Mouse (Mus musculus): ENCODE measurements around the gene Zbtb16. TPM values are rescaled to one million over a fixed set of nuclear protein-coding genes. Genes with fewer than 3 reads are reported as not detected.

The Zbtb16 gene
- total RNA-seq (2021): 100 to 1,000 TPM; 102 to 134 TPM
- long read RNA-seq, experiment 1, partial matches to known transcripts: 0 of 12 reads
- long read RNA-seq, experiment 1, other reads (novel, unspliced or antisense): 12 of 12 reads
- long read RNA-seq, experiment 2, partial matches to known transcripts: 1 of 4 reads
- long read RNA-seq, experiment 2, other reads (novel, unspliced or antisense): 3 of 4 reads

DNA sequence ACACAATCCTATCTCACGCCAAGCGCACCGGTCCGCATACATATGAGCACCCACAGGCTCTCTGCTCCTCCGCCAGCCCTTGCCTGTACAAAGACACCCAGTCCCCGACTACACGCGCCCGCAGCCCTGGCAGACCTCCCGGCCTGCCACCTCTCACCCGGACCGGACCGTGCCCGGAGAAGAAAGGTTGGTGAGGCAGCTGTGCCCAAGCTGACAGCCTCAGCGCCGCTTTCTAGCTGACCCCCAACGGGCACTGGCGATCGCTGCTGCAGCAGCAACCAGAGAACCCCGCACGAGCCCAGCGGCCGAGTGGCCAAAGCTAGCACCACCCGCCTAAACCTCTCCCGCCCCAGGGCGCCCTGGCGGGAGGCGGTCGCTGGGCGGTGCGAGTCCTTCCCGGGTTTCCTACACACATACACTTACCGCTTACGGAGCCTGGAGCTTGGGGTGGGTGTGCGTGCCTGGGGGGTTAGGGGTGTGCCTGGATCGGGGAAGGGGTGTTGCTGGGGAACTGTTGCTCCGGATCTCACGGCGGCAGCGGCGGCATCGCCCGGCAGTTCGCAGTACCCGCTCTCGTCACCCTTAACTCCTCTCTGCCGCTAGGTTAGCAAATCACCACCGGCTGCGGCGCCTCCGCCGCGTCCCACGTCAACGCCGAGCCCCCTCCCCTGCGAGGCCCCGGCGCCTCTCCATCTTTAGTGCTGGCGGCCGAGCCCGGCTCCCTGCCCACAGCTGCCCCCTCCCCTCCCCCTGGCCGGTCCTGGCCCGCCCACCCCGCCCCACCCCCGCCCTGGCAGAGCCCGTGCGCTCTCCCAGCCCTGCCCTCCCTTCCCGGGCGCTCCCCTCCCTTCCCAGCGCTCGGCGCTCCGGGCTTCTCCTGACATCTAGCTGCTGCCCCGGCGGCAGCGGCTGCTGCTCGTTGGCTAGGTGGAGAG, at the start of gene Zbtb16:
Zbtb16 (minus strand) TSS at position 592 of the 935 bp plus-strand sequence.
- peak; percentile 95 for DNase-seq

DNA sequence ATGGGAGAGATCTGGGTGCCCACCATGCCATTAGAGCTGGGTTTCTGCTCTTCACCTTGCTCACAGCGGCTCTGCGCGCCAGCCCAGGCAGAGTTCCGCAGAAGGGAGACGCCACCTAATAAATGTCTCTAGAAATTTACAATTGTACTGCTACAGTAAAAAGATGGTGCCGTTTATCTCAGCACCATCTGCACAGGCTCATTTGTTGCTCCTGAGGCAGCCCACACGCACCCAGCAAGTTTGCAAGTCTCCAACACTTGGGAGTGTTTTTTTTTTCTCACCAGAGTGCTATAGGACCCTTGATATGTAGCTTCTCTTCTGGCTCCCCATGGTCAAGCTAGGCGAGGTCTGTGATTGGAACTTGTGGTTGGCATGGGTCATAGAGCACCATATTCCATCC, 36.9 kb upstream of the Zbtb16 start:
- no peak for DNase-seq

DNA sequence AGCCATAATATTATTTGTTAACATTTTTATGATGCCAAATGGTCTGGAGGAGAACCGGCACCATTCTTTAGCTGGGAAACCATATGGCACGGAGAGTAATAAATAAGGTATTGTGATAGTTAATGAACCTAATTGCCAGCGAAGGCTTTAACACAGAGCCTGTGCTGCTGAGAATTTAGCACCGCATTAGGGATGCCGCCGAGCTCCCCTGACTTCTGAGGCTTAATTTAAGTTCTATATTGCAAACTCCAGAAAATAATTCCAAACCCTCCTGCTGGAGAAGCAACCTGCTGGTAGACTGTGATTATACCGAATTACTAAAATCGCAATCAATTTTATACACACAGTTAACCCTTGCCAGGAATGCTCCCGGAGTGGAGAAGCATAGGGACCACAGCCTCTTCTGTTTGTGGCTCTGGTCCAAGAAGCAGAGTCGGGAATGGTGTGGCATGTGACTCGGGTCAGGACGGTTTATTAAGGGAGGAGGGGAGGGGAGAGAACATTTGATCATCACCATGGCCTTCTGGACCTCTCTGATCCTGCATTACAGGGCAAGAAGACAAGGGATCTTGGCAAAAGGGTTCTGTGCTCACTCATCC, 30.6 kb upstream of the Zbtb16 start:
- DNase-seq: no peak

DNA sequence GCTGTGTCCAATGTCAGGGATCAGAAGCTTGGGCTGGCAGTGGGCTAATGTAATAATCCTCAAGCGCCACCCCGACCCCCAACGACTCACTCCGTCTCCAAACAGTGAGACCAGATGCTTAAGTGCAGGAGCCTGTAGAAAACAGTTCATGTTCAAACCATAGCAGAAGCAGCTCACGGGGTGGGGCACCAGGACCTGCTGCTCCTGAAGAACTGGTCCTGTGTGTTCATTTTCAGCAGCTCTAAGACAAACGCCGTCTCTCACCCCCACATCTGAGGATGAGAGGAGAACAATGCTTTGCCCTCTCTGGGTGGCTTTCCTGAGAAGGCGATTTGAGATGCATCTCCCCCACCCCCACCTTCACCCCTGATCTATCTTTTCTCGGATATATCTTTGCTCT, 29.2 kb upstream of the Zbtb16 start:
- no peak for DNase-seq

DNA sequence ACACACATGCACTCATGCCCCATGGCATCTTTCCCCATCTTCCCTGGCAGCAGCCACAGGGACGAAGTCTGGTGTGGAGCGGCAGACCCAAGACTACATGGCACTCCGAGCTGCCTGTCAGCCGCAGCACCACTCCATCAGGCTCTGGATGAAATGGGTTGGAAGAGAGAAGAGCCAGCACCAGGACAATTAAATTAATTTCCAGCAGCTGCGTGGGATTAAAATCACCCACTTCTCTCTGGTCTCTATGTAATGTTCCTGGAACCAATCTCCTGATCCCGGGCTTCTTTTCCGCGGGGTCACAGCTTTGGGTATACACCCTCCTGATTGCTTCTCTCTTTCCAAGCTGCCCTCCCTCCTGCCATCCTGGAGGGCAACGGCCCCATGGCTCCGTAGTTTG, 25.5 kb upstream of the Zbtb16 start:
- DNase-seq: no peak

DNA sequence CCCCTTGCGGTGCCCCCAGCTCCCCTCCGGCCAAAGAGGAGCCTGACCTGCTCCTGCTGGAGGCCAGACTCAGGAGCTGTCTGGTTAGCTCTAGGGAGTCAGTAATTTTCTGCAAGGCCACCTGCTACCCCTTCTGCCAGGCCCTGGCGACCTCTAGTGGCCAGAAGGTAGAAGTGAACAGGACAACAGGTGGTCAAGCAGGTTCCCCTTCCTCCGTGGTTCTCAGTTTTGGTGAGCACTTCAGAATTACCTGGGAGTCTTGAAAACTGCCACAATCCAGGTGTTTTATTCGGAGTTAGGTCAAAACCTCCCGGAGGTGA, 24.5 kb upstream of the Zbtb16 start:
- DNase-seq: peak; percentile 70

DNA sequence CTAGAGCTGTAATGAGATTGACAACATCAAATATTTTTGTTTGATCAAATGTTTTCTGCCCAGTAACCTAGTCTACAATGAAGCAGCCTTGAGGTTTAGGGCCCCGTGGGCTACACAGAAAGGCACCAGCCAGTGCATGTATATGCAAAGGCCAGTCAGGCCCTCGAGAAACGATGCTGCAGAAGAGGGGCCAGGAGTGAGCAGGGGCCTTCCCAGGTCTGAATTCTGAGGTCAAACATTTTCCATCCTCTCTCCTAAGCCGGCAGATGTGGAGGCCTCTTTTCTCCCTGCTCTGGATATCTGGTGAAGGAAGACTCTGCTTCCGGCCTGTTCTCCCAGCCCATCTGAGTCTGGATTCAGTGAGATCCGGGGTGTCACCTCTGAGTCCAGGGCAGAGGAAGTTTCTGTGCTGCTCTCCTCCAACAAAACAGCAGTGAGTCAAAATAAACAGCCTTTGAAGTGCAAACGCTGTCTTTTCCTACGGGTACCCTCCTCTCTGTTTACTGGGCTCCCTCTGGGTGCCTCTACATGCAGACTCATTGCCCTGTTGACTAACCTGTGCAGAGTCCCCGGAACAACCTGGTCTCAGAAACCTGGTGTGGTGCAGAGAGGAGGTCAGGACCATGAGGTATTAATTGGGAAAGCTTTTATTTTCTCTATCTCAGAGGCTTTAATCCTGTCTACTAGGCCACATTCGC, 24.0 kb upstream of the Zbtb16 start:
- DNase-seq: no peak

DNA sequence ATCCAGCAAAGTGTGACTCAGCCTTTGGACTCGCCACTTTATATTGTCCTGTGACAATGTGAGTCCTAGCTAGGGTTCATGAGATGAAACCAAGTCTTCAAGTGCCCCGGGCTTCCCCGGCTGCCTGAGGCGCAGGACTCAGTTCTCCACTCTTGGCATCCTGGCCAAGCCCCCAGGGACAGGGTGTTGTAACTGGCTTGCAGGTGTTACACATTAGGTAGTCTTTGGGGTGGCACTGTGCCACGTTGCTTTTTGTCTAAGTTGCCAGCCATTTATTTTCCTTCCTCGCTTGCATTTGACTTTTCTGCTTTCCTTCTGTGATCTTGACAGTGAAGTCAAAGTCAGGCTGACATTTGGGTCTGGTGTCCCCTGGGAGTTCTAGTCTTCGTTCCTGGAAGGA, 21.9 kb upstream of the Zbtb16 start:
- DNase-seq: no peak

DNA sequence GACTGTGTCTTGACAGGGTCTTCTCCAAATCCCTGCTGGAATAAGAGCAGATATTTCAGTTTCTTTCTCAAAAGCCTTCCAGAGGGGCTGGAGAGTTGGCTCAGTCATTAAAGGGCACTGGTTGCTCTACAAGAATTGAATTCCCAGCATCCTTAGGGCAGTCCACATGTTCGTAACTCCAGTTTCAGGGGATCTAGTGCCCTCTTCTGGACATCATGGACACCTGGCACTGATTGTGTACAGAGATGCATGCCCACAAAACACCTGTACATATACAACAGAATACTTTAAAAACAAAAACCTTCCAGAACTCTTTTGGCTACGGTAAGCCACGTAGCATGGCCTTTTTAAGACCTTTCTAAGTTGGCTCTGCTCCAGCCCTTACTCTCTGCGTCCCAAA, 20.2 kb upstream of the Zbtb16 start:
- DNase-seq: no peak

DNA sequence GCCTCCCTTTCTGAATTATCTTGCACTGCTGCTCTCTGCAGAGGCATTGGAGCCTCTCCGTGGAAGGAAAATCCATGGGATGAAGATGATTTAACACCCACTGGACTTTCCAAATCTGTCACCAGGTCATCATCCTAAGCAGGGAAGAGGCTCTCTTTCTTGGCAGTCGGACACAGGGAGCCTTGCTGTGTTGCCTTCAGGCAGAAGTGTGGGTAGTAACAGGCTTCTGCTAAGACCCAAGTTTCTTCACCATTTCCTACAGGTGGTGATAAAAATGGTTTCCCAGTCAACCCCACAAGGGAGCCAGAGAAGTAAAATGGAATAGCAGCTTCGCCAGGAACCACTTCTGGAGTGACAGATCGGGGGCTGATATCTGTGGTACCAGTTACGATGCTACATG, 13.5 kb upstream of the Zbtb16 start:
- no peak for DNase-seq

DNA sequence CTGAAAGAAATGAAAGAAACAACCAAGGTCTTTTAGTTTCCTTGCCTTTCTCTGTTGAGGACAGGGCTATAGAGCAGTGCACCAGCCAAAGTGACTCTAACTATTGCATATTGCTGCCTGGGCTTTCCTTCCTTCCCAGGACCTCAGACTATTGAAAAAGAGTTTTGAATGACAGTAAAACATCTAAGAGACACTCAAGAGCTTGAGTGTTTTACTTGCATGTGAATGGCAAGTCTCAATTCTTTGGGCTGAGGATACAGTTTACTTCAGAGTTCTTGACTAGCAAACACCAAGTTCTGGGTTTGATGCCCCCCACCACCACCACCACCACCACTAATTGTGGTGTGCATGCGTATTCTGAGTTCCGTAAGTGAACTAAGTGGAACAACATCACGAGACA, 3.5 kb upstream of the Zbtb16 start:
- no peak for DNase-seq

DNA sequence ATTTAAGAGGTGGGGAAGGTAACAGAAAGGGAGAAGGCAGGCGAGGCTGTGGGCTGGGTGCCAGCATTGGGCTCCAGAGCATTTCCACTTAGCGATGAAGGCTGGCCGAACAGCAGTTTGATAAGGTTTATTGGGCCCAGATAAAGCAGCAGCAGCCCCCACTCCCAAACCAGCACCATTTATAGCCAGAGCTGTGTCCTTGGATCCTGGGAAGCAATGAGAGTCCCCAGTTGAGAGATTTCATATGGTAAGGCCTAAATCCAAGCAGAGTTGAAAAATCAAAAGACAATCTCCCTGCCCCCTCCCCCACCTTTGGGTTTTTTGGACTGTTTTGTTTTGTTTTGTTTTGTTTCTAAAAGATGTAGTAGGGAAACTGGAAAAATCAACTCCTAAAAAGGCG, 2.3 kb upstream of the Zbtb16 start:
- DNase-seq: no peak

DNA sequence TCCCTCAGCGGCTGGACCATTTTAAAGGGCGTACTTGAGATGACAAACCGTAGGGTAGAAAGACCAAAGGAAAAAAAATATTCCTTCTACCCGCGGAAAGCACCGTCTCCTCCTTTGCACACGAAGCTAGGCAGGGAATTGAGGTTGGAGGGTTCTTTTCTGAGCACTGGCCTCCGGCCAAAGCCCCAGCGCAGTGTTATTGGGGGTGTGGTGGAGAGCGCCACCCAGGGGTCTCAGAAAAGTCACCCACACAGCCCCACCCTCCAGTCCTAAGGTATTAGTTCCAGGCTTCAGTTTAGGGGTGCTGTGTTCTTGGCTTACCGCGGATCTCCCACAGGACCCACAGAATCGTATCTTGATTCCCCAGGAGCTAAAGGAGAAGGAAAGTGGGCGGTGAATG, 1.2 kb upstream of the Zbtb16 start:
- DNase-seq: peak; percentile 39

DNA sequence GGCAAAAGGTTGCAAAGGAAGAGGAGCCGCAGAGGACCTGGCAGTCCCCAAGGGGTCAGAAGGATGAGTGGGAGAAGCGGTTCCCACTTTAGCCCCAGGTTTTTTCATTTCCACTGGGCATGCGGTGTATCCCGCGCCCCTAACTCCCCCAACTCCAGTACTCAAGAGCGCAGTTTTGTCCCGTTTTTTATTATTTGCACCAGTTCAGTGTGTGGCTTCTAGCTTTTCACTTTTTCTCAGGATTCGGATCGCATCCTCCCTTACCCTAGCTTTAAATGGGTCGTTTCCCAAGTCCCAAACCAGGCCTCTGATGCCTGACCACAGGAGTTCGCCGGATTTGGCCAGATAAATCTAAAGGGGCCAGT, 526 bp upstream of the Zbtb16 start:
- no peak for DNase-seq

DNA sequence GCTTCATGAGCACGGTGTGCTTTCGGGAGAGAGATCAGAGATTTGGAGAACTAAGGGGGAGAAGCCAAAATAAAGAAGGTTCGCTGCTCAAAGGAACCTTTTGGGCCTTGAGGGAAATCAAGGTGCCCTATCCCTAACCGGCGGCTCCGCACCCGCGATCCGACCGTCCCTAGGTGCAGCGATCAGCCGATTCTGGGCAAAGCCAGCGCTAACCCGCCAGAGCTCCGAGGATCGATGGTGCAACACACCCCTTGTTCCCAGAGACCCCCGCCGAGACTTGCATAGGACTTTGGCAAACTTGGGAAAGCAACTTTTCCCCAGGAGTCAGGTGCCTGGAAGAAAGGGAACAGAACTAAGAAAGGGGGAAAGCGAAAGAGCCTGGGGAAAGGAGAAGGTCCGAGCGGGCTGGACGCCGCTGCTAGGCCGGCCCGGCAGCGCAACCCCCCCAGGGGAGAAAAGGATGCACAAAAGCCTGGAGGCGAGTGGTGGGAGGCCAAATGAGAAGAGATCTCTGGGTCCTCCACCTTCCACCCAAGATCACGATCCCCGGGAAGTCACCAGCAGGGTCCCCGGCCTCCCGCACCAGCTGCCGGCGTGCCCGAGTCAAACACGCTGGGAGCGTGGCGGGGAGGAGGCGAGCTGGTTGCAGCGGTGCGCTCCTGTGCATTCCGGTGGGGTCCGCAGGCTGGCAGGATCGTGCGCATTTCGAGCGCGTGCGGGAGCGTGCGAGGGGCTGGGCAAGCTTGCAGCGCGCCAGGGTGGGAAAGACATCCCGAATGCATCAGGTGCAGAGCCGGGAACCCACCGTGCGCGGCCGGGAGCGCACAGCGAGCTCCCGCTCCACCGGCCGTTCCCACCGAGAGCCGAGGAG, 1.2 kb downstream of the Zbtb16 start:
- peak; percentile 50 for DNase-seq

DNA sequence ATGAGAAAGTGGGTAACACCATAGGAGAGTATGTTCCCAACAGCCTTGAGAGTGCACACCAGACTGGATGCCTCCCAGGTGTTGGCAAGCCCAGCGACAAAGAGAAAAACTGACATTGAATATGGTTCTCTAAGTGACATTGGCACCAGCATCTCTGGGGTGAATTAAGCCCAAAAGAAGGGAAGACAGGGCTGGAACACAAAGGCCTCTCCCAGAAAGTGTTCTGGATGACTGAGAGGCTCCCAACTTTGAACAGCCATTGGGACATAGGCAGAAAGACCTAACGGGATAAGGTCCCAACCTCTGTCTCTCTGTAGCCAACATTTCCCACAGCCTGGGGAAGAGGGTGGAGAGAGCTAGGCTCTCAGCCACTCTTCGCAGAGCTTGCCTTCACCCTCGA, 2.0 kb downstream of the Zbtb16 start:
- DNase-seq: peak; percentile 48

DNA sequence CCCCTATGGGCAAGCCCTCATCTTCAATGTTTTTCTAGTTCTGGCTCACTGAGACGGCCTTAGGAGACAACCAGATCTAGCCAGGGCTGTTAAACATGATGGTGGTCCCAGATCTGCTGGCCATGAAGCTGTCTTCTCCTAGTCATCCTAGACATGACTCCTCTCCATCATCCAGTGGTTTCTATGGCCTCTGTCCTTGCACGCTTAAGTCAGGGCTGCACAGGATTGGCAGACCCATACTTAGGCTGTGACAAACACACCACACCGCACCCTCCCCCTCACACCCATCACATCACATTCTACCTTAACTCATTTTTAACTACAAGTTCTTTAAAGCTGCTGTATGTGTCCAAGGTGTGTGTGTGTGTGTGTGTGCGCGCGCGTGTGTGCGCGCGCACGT, 2.5 kb downstream of the Zbtb16 start:
- peak; percentile 8 for DNase-seq

DNA sequence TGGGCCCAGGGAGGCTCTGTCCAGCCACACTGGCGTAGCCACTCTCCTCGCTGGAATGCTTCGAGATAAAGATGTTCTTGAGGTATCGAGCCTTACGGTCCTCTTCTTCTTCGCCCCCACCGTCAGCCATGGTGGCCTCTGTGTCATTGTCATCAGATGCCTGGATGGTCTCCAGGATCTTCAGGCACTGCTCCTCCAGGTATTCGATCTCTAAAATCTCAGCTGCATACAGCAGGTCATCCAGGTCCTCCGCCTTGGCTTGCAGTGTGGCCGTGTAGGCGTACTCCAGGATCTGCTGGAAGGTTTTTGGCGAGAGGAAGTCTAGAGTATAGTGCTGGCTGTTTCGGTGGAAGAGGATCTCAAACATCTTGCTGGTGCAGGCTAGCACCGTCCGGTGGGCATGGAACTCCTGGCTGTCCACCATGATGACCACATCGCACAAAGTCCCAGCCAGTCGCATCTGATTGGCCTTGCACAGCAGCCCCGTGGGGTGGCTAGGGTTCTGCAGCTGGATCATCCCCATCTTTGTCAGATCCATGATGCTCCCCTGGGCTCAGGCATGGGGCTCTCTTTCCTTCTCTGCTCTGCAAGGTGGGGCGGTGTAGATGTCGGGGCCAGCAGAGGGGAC, 3.4 kb downstream of the Zbtb16 start:
- DNase-seq: peak; percentile 24

DNA sequence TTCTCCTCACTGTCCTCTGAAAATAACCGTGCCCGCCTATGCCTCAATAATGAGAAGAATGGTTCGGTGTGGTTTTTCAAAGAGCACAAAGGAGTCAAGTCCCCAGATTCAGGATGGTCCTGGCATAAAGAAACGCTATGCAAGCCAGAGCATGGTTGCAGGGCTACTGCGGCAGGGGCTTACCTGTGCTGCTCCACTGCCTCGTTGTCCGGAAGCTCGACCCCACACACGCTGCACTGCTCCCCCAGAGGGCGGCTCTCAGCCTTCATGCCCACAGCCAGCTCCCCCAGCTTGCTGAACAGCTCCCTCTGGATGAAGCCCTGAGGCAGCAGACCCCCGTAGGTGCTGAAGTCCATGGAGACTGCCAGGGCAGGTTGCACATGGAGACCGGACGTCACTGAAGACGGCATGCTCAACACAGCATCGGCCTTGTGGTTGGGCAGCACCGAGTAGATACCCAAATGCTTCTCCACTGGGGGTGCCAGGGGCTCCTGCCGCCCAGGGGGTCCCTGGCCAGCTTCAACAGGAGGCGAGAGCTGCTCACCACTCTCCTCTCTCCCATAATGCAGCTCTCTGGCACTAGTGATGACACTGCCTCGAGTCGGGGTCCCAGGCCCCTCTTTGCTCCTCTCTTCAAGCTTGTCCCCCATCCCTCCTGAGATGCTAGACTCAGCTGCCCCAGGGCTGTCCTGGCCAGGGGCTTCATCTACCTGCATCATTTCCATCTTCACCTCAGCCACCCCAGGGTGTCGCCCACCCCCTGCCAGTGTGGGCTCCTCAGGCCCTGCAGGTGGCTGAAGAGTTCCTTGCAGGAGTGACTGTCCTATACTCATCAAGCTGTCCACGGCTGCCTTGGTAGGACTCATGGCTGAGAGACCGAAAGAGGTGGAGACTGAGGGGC, 4.2 kb downstream of the Zbtb16 start:
- peak; percentile 23 for DNase-seq

DNA sequence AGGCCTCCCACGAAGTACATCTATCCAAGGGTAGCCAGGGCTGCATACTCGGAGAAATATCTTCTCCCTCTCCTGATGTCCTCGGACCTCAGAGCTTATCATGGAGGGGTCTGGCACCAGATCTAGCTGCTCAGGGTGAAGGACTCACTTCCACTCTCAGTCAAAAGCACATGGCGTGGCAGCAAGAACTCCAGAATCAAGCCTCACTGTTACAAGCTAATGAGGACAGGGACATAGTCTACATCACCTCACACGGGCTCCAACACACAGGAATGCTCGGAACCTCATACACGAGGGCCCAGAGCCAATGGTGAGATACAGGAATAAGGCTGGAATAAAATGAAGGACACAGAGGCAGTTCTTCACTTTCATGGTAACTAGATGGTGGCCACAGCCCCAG, 7.2 kb downstream of the Zbtb16 start:
- peak; percentile 10 for DNase-seq
